Mouse (Mus musculus) gastrocnemius, postnatal 10 days (tissue): ENCODE data around the gene Fbrs. TPM values are rescaled to one million over a fixed set of nuclear protein-coding genes. Genes with fewer than 3 reads are reported as not detected.

Experiments
- DNase-seq: peaks from one replicate; pipeline ENCODE4 v3.0.0; 2021; ENCODE audit warnings: mixed read lengths
- microRNA-seq, 2 experiments: library from miRNA; unstranded; fragments of <30 nt; microRNA quantifications; one replicate each; pipeline ENCODE4 v1.2.0; 2021
- total RNA-seq, 2 experiments: library from RNA; stranded (reverse); gene quantifications; 2 replicates each; pipeline ENCODE4 v1.2.3; 2021

The Fbrs gene
- total RNA-seq, 2 experiments from 2014 or later = 29.5 to 35.8 TPM

DNA sequence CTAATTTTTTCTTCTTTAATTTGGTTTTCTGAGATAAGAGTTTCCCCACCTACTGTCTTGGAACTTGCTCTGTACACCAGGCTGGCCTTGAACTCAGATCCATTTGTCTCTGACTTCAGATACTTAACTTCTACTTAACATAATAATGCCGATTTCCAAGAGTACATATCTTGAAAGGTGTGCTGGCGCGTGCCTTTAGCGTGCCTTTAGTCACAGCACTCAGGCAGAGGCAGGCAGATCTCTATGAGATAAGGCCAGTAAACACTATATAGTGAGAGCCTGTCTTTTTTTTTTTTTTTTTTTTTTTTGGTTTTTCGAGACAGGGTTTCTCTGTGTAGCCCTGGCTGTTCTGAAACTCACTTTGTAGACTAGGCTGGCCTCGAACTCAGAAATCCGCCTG lies 37.3 kb downstream of the Fbrs start:
- DNase-seq = no peak

DNA sequence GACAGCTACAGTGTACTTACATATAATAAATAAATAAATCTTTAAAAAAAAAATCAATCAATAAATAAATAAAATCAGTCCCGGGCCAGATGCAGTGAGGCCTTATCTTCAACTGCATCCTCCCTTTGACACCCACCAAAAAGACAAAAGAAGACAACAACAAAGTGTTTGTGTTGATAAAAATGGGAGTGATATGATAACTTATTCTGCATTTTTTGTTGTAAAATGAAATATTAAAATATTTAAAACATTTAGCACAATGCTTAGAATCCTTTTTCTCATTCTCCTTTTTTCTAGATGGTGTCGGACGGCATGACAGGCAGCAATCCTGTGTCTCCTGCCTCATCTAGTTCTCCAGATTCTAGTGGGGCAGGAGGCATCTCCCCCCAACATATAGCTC lies 40.3 kb downstream of the Fbrs start, which contains the start of gene Gm42715:
Gene Gm42715 (plus strand): TSS at position 301 of the 400 bp plus-strand sequence.
- DNase-seq = no peak

Small RNAs within 50 kb of the gene (microRNA-seq; reads per million reads assigned to microRNA genes)
- gene Gm47278 (0 reads per million in 2 experiments), gene Mir7060 (0 reads per million in 2 experiments)

Other genes with a start within 250 kb of the Fbrs start
- 1 to 10 TPM; 5.5 to 7.3 TPM for gene Zfp553, start 246.1 kb upstream of the Fbrs start, total RNA-seq
- 1 to 10 TPM; 6.9 to 7.5 TPM for gene Sept1, start 246.1 kb upstream of the Fbrs start, total RNA-seq
- 10 to 100 TPM; 18.6 to 20.9 TPM for gene Zfp771, start 234.9 kb upstream of the Fbrs start, total RNA-seq
- 10 to 100 TPM; 33.9 to 38.6 TPM for gene Dctpp1, start 218.5 kb upstream of the Fbrs start, total RNA-seq
- 10 to 100 TPM; 19.5 to 20.5 TPM for gene Sephs2, start 205.1 kb upstream of the Fbrs start, total RNA-seq
- gene Itgal, start 182.9 kb upstream of the Fbrs start, total RNA-seq = 1 to 10 TPM in 1 of 2 experiments, under 1 TPM in 1; 0.75 to 1.5 TPM
- 10 to 100 TPM; 23.0 to 28.7 TPM for gene Zfp768, start 133.6 kb upstream of the Fbrs start, total RNA-seq
- 1 to 10 TPM; 3.6 to 5.1 TPM for gene Zfp747, start 103.1 kb upstream of the Fbrs start, total RNA-seq
- 1 to 10 TPM; 1.7 to 2.7 TPM for gene 9130019O22Rik, start 92.0 kb upstream of the Fbrs start, total RNA-seq
- gene E430018J23Rik, start 85.6 kb upstream of the Fbrs start, total RNA-seq = 1 to 10 TPM; 2.9 to 3.7 TPM
- gene Zfp764, start 72.4 kb upstream of the Fbrs start, total RNA-seq = 1 to 10 TPM; 2.8 to 4.3 TPM
- gene Zfp688, start 57.1 kb upstream of the Fbrs start, total RNA-seq = 1 to 10 TPM; 3.2 to 4.5 TPM
- 1 to 10 TPM; 1.8 to 1.9 TPM for gene Zfp689, start 30.0 kb upstream of the Fbrs start, total RNA-seq
- 10 to 100 TPM; 16.2 to 25.3 TPM for gene Prr14, start 19.6 kb upstream of the Fbrs start, total RNA-seq
- 10 to 100 TPM; 56.8 to 66.1 TPM for gene Srcap, start 32.8 kb downstream of the Fbrs start, total RNA-seq
- gene Gm42715, start 40.4 kb downstream of the Fbrs start, total RNA-seq = 10 to 100 TPM; 10.3 to 10.5 TPM
- not detected for gene Tmem265, start 82.2 kb downstream of the Fbrs start, total RNA-seq
- 10 to 100 TPM; 13.3 to 17.6 TPM for gene Phkg2, start 94.1 kb downstream of the Fbrs start, total RNA-seq
- 1 to 10 TPM; 1.7 to 3.2 TPM for gene Ccdc189, start 109.4 kb downstream of the Fbrs start, total RNA-seq
- 10 to 100 TPM; 26.9 to 37.8 TPM for gene Rnf40, start 109.6 kb downstream of the Fbrs start, total RNA-seq
- 10 to 100 TPM in 1 of 2 experiments, 1 to 10 TPM in 1; 9.2 to 14.7 TPM for gene Zfp629, start 136.6 kb downstream of the Fbrs start, total RNA-seq
- gene Bcl7c, start 229.7 kb downstream of the Fbrs start, total RNA-seq = 10 to 100 TPM; 93.2 to 97.1 TPM
- gene Ctf1, start 233.5 kb downstream of the Fbrs start, total RNA-seq = 10 to 100 TPM in 1 of 2 experiments, 1 to 10 TPM in 1; 9.1 to 12.7 TPM